Mouse (Mus musculus) cerebellum, postnatal 14 days (tissue): ENCODE data around the gene Serpinb6e.

ENCODE experiments used
- DNase-seq, 2 experiments: peaks; one replicate each; pipeline ENCODE4 v3.0.0; 2021; ENCODE audit warnings: mixed read lengths in 2 of 2

Serpinb6e gene

DNA sequence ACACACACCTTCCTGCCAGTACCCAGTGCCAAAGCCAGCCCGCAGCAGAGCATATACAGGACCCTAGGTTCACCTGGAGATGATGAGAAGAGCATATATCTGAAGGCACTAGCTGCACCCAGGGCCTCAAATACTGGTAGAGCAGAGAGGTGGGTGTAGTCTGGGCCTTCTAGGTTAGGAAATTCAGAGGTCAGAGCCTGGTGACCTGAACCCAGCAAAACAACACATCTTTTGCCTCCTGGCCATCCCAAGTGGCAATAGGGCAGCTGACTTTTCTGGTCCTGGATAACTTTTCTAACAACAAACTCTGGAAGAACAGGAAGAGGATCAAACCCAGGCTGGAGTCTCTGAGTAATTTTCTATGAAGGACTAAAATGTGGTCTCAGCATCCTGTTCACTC, at the start of gene Serpinb6e:
Gene Serpinb6e, minus strand, starts transcription at position 101 of the 400 bp plus-strand sequence.
- no peak for DNase-seq

DNA sequence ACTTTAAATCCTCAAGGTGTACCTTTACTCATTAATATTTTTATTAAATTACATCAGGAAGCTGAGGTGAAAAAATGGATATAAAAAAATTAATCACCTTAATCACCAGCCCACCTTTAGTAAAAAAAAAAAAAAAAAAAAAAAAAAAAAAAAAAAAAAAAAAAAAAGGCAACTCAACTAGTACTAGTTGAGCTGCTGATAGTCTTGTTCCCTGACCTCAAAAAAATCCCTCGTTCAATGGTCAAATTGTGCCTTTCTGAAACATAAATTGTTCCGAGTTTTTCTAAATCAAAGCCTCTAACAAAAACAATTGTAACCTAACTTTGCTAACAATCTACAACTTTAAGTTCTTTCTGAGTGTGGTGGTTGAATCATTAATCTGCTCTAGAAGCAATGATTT, 12.5 kb downstream of the Serpinb6e start:
- no peak for DNase-seq

GRCm38 (mm10) chr13:33823421-33823820, 19.8 kb downstream of the Serpinb6e start:
- DNase-seq = no peak

GRCm38 (mm10) chr13:33821490-33822143, 21.6 kb downstream of the Serpinb6e start:
- DNase-seq = peak in 1 of 2 experiments; percentile 3
